Mouse (Mus musculus) CH12.LX (cell line): Measurements from ENCODE around the gene Larp4b.

Source experiments
- BHLHE40 ChIP-seq: IDR thresholded peaks from 2 replicates; pipeline ENCODE4 v1.6.1; 2011; ENCODE audit warnings: mild to moderate bottlenecking, low read depth, low read length, improper control_type of control experiment
- CHD2 ChIP-seq: IDR thresholded peaks from 2 replicates; pipeline ENCODE4 v1.6.1; 2011; ENCODE audit warnings: low read length, improper control_type of control experiment
- HCFC1 ChIP-seq: IDR thresholded peaks from 2 replicates; pipeline ENCODE4 v1.6.1; 2012; ENCODE audit warnings: low read depth, mild to moderate bottlenecking, inconsistent platforms, low read length, improper control_type of control experiment

DNA sequence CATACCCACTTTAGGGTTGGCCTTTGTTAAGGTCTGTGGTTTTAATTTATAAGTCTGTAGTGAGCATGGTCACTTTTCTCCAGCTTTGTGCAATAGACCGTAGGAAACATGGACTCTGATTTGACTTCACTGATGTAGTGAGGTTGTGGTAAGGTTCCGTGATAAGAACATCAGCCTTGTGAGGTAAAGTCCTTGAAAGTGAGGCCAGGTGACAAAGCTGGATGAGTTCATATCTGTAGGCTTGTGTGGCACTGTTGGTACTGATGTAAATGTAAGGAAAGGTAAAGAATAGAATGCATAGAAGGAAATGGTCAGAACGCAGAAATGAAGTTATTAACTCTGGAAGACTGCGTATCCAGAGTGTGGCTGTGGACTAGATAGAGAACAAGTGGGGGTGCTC, 57.9 kb downstream of the Larp4b start:
- TF ChIP-seq CHD2 = no peak
- TF ChIP-seq HCFC1 = no peak
- TF ChIP-seq BHLHE40 = no peak
